Mouse (Mus musculus): ENCODE measurements around the gene Iqgap1.

Gene Iqgap1

GRCm38 (mm10) chr7:80825843-80826403 lies at the start of gene Iqgap1:
TSS of gene Iqgap1 (minus strand) at chr7:80825974.
- DNase-seq, result no peak

- no peak for DNase-seq
Observed at GRCm38 (mm10) chr7:80873631-80874030, 47.9 kb upstream of the Iqgap1 start.

GRCm38 (mm10) chr7:80873038-80873437 lies 47.3 kb upstream of the Iqgap1 start:
- no peak for DNase-seq

GRCm38 (mm10) chr7:80868686-80869085 lies 42.9 kb upstream of the Iqgap1 start:
- DNase-seq, result no peak

GRCm38 (mm10) chr7:80866514-80867147 lies 40.9 kb upstream of the Iqgap1 start:
- DNase-seq, result no peak

- DNase-seq, result no peak
Observed at GRCm38 (mm10) chr7:80865521-80865920, 39.7 kb upstream of the Iqgap1 start.

- DNase-seq, result no peak
Observed at GRCm38 (mm10) chr7:80864831-80865230, 39.1 kb upstream of the Iqgap1 start.

GRCm38 (mm10) chr7:80864151-80864550 lies 38.4 kb upstream of the Iqgap1 start:
- no peak for DNase-seq

GRCm38 (mm10) chr7:80863520-80863919 lies 37.7 kb upstream of the Iqgap1 start:
- DNase-seq, result no peak

- no peak for DNase-seq
Observed at GRCm38 (mm10) chr7:80862475-80862874, 36.7 kb upstream of the Iqgap1 start.

- DNase-seq, result peak; percentile 93
Observed at GRCm38 (mm10) chr7:80860729-80861274, 35.0 kb upstream of the Iqgap1 start, which contains the start of gene Zscan2. TSS of gene Zscan2 (plus strand) at chr7:80860920.

- no peak for DNase-seq
Observed at GRCm38 (mm10) chr7:80860227-80860626, 34.5 kb upstream of the Iqgap1 start.

- DNase-seq, result peak; percentile 71
Observed at GRCm38 (mm10) chr7:80857181-80857580, 31.4 kb upstream of the Iqgap1 start.

GRCm38 (mm10) chr7:80855316-80855715 lies 29.5 kb upstream of the Iqgap1 start:
- no peak for DNase-seq

GRCm38 (mm10) chr7:80853218-80853617 lies 27.4 kb upstream of the Iqgap1 start:
- no peak for DNase-seq

GRCm38 (mm10) chr7:80850520-80850919 lies 24.7 kb upstream of the Iqgap1 start:
- DNase-seq, result no peak

- DNase-seq, result peak; percentile 39
Observed at GRCm38 (mm10) chr7:80849710-80850109, 23.9 kb upstream of the Iqgap1 start.

- DNase-seq, result no peak
Observed at GRCm38 (mm10) chr7:80849267-80849666, 23.5 kb upstream of the Iqgap1 start.

GRCm38 (mm10) chr7:80846709-80847108 lies 20.9 kb upstream of the Iqgap1 start:
- no peak for DNase-seq

GRCm38 (mm10) chr7:80846280-80846678 lies 20.5 kb upstream of the Iqgap1 start:
- no peak for DNase-seq

GRCm38 (mm10) chr7:80845621-80846279 lies 20.0 kb upstream of the Iqgap1 start:
- DNase-seq, result no peak

- no peak for DNase-seq
Observed at GRCm38 (mm10) chr7:80844691-80845090, 18.9 kb upstream of the Iqgap1 start.

GRCm38 (mm10) chr7:80843910-80844640 lies 18.3 kb upstream of the Iqgap1 start:
- no peak for DNase-seq
